Mouse (Mus musculus) adrenal gland (tissue): ENCODE measurements around the gene Wfdc1.

Source experiments
- intact Hi-C: fragments of 180-260 bp; cut with DNase I; formaldehyde crosslinking; loops from one replicate; pipeline ENCODE4 v1.15.1; 2025

Gene Wfdc1

GRCm38 (mm10) chr8:119724596-119724995 is 58.4 kb downstream of the Wfdc1 start:
- intact Hi-C loops, result no loop called here

DNA sequence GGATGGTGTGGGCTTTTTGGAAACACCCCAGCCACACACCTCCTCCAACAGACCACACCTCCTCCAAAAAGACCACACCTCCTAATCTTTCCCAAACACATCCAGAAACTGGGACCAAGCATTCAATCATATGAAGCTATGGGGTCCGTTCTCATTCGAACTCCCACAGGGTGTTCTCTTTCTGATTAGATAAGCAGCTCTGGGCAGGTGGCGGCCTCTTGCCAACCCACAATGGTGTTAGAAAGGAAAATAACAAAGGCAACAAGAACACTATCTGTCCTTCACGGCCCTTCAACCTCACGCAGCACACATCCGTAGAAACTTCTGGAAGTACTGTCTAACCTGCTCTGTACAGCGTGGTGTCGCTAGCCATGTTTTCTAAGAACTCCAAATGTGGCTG is 60.9 kb downstream of the Wfdc1 start:
- intact Hi-C loops, result no loop called here

GRCm38 (mm10) chr8:119728351-119728895 is 62.3 kb downstream of the Wfdc1 start:
- intact Hi-C loops, result no loop called here

- intact Hi-C loops, result no loop called here
These were observed 65.9 kb downstream of the Wfdc1 start for GRCm38 (mm10) chr8:119732072-119732471.

GRCm38 (mm10) chr8:119736348-119736917 is 70.3 kb downstream of the Wfdc1 start:
- intact Hi-C loops, result no loop called here

- intact Hi-C loops, result no loop called here
These were observed 71.1 kb downstream of the Wfdc1 start for GRCm38 (mm10) chr8:119737093-119737900.
